Mouse (Mus musculus) kidney, postnatal 36 days (tissue): ENCODE measurements at regions not wholly inside any gene's neighbourhood (a gene's known extent, or its start where the extent isn't known, plus 50 kb on each side); places are given as distances from the start of the nearest gene placed in this dataset.
A peak's percentile ranks its signal among the peaks of the same experiment; 100 is the strongest.

Experiments
- DNase-seq, 2 experiments: peaks; one replicate each; pipeline ENCODE4 v3.0.0; 2021 to 2022; ENCODE audit warnings: mixed read lengths in 2 of 2

DNA sequence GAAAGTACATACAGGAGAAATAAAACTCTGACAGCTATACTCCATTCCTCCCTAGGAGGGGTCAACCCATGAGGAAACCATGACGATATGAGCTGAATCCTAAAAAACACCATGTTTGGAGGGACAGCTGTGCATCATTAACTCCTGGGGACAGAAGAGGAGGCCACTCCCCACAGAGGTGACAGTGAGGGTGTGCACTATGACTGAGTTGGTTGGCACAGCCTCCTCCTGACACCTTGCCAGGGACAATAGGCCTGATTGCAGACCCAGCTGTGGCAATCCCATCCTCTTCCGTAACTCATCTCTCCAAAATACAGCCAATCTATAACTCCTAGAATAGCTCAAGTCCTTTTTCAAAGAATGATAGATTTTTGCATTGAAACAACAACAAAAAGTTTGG lies 112.0 kb downstream of the Rbm43 start:
- no peak for DNase-seq

DNA sequence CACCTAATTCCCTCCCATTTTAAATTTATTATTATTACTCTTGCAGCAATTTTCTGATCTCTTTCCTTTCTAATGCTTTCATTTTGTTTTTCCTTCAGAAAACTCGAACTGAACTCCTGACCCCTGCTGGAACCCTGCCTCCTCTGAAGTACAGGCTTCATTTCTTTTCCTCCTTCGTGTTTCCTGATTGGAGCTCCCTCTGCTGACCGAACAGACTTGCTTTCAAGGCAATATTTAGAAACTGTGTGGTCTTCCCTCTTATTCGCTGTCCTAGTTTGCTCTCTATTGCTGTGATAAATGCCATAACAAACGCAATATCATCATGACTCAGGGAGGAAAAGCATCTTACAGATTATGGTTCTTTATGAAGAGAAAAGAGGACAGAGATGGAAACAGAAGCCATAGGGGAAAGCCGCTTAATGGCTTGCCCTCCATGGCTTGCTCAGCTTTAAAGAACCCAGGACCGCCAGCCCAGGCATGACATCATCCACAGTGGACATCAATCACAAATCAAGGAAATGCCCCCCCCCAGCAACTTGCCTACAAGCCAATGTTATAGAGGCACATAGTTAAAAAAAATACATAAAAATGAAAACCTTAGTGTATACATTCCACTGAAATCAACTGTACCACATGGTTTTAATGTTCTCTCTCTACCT lies 104.5 kb downstream of the Rbm43 start:
- DNase-seq, result peak; percentile 71 to 87

DNA sequence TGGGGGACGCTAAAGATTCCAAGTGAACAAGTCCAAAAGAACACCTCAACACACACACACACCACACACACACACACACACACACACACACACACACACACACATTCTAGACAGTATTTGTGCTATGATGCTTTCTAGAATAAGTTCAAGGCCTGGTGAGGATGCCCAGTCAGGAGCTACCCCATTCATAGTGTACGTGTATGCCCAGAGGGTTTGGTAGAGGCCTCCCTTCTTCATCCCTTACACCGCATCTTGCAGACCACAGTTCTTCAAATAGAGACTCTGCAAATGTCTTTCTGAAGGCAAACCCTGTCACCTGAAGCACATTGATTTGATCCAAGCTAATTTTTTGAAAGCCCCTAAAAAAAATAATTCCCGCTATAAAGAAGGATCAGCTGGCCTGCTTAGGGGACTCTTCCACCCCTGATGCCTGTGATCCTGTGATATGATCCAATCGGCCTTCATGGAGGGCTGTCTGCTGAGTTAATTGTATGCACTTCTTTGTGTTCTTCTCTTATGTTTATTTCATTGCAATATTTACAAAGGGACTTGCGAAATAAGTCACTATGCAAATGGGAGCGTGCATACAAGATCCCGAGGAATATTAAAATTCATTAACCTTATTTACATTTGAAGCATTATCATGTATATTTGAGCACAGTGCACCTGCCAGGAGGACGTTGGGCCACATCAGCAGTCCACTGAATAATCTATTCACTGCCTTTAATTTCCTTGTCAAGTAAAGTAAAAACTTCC lies 103.8 kb downstream of the Rbm43 start:
- no peak for DNase-seq

DNA sequence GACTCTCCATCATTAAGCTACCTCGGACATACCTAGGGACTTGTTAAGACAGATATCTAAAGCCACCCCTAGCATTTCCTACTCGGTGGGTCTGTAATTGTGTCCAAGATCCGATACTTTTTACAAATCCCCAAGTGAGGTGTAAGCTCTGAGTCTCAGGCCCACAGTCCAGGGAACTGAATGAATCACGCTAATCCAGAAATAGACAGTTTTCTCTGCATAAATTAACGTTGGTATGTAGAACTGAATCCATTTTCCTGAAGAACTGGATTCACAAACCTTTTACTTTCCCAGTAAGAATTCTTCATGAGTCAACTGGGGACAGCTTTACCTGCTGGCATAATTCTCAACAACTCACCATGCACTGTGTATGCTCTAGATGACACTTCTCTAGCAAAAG lies 97.1 kb downstream of the Rbm43 start:
- no peak for DNase-seq

DNA sequence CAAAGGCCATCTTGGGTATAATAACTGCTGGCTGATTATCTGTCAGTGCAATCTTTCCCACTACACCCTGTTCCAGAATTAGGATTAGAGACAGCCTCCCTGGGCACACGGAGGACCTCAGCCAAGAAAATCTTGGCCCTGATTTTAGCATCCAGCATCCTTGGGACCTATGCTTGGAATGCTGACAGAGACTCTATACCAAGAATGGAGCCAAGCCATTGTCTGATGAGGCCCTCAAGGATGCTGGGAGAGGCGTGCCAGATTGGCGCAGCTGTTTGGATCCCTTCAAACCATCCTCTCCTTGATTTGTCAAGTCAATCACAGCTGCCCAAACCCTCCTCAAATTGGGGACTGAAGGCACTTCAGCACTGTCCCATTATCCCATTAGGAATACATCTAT lies 94.2 kb downstream of the Rbm43 start:
- no peak for DNase-seq

DNA sequence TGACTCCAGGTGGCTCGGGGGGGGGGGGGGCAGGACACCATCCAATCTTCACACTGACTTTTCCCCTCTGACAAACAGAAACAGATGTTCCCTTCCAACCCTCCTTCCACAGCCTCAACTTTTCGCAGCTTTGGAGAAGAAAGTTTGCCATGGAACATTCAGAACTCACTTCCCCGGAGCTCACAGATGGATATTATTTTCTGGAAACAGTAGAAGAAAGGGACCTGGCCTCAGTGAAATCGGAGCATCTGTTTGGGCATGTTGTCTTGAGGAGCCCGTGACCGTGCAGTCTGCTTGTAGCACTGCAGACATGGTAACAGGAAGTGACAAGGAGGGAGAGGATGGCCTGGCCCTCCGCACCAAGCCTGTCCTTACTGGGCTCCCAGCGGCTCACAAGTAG lies 90.1 kb downstream of the Rbm43 start:
- DNase-seq, result no peak

DNA sequence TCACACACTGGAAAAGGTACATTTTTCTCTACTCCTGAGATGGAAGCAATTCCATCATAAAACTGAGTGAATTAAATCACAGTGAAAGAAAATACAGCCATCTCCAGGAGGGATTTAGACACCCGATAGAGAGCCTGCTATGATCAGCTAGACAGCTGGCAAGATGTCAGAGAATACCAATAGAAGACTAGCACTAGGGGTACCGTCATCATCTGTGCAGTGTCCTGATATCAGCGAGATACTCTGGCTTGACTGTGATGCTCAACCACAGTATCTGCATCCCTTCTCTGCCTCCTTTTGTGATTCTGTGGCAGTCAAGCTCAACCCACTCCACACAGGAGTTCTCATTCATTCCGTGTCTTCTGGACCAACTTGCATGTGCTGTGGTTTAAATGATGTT lies 87.4 kb downstream of the Rbm43 start:
- DNase-seq, result no peak

DNA sequence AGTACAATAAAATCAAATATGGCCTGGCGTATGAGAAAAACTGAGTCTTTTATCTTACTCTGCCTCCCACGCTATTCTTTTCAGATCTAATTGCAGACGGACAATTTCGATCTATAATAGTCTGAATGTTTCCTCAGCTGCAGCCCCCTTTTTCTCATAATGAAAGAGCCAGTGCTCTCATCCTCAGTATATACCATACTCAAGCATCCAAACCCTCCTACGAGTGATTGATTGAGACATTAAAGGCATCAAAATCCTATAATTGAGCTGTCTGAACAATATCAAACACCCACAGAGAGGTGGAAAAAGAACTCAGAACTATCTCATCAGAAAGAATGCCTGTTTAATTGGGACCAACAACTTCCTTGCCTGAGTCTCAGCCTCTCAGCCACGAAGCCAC lies 87.0 kb downstream of the Rbm43 start:
- DNase-seq, result no peak

DNA sequence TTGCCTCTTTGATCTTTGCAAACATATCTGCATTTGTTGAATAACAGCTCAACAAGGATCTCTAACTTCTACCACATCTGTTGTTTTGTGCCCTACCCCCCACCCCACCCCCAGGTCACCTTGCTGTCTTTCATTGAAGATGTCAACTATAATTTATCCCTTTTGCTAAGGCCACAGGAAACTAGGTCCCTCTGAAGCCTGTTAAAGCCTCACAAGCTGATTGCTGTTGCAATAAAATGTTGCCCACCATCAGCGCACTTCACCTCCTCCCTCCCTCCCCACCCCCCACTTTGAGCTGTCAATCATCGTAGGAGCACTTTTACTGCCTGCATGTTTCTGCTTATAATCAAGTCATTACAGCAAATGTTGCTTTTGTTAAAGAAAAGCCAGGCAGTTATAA lies 86.5 kb downstream of the Rbm43 start:
- no peak for DNase-seq

DNA sequence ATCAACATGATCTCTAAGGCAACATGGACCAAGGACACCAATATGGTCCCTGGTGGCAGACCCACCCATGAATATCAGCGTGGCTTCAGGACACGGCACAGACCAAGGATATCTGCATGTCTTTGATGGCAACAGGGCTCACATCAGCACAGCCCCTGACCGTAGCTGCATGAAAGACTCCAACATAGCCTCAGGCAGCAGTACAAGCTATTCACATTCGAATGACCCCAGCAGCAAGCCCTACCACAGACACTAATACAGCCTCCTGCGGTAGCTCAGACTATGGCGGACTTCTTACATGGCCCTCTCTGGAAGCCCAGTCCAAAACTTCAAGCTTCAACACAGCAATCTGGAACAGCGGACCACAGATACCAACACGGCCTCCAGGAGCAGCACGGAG lies 84.4 kb downstream of the Rbm43 start:
- DNase-seq, result no peak

DNA sequence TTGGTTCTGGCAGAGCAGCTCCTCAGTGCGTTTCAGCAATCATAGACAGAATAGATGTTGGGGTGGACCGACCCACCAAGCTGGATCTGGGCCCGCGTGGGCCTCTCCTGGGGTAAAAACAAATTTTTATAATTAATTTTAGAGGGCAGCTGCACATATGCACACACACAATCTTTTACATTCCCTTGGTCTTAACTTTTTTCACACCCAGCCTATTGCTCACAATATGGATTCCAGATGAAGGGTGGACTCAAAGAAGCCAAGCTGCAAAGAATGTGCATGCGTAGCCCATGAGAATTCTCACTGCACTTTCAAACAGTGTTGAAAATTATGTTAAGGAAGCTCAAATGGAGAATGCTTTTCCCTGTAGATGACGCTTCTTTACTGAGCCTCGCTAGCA lies 83.3 kb downstream of the Rbm43 start:
- DNase-seq, result no peak

DNA sequence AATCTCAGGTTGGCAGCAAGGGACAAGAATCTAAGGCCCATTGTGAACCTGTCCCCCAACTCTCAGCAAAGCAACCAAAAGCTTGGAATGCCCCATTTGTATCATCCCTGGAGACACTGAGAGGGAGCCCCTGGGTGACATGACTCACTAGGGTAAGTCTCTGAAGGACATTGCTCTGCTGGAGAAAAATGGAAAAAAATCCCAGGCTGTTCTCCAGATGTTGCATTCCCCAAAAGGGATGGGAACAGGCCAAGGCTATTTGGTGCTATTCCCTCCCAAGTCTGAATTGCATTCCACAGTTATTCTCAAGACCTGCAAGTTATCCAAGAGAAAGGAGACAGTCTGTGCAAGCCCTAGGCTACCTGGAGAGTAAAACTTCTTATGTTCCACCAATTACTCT lies 77.7 kb downstream of the Rbm43 start:
- DNase-seq, result no peak

DNA sequence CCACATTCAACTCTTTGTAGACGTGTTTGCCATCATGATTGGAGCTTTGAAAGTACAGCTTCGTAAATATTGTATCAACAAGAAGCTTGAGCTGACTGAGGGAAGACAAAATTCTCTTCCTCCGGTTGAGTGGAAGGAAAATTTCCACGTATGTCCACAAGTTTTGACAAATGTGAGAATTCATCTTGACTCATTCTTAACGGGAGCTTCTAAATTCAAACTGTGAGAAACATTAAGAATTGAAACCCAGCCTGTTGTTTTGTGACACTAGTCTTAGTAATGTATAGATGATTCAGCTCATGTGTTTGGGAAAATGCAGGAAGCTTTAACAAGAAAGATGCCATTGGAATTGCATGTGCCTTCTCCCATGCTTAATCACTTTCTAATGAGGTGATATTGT lies 68.9 kb downstream of the Rbm43 start:
- no peak for DNase-seq

DNA sequence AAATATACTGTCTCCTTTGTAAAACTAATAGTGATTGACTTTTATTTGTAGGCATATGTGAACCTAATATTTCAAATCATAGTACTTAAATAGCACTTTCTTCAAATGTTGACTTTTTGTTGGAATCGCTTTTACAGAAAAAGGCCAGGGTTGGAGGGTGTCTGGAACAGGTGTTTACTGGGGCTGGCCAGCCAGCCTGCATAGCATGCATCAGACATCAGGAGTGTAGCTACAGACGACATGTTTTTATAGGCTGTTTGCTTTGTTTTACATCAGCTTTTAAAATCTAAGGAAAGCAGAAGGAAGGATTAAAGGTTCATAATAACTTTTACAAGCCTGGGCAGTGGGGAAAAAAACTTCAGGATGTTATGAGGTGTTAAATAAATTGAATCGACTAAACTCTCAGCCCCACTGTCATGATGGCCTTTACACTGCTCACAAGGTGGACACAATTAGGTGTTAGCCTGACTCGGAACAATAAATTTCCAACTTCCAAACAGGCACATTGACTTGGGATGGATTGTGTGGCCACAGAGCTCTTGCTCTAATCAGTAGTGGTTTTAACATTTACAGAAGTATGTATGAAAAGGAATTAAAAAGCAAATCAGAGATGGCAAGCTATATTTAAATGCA lies 66.0 kb downstream of the Rbm43 start:
- DNase-seq, result no peak

DNA sequence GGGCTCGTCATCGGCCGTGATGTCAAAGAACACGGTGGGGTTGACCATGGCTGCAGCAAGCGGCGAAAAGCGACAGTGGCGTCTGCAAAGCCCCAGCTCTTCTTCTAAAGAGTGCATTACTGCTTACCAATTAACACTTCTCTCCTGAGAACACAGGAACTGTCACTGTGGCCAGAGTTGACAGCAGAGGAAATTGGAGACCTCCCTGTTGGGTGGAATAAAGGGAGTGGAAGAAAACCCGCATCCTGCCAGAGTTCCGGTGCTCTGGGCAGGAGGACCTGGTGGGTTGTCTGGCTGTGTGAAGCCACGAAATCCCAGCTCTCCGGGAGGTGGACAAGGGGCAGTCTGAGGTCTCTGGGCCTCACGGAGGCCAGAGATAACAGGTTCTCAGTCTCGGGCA lies 63.4 kb downstream of the Rbm43 start:
- no peak for DNase-seq
